Mouse (Mus musculus): ENCODE results near the gene Fam69b. TPM values are rescaled to one million over a fixed set of nuclear protein-coding genes. Genes with fewer than 3 reads are reported as not detected.

Fam69b gene
- polyA plus RNA-seq, 1 experiment from 2014 or later = 67.1 TPM

DNA sequence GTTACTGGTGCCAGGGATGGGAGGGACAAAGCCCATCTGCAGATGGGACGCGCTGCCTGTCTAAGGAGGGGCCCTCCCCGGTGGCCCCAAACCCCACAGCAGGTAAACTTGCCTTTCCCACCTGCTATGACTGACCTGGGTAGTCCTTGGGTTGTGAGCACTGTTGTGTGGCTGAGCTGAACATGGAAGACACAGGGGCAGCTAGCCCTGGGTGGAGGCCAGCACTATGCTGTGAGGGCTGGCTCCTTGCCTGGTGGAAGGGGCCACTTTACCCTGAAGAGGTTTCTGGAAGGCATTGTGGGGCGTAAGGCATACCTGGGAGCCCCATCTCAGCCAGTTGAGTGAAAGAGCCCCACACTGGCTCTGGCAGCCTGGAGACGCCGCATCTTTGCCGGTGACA, 37.3 kb upstream of the Fam69b start:
- Histone ChIP-seq H3K27me3 (peaks cover 5% of the 10 kb centered on the region; the same call in 1 of the 2 replicates), H3K9ac (no peak overlapping the region), H3K4me3 (replicated peaks) (no peak overlapping the region), H3K4me2 (no peak overlapping the region), H3K36me3 (replicated peaks) (no peaks in the 10 kb centered on the region), H3K27ac (no peak overlapping the region), H3K4me1 (peaks cover 10% of the 10 kb centered on the region; the same call in 1 of the 2 replicates), H3K9me3 (no peaks in the 10 kb centered on the region)
- WGBS = 95% methylated on average over 7 of the region's 7 CpGs
- ATAC-seq (ENCODE audit: low FRiP score) = no peak

DNA sequence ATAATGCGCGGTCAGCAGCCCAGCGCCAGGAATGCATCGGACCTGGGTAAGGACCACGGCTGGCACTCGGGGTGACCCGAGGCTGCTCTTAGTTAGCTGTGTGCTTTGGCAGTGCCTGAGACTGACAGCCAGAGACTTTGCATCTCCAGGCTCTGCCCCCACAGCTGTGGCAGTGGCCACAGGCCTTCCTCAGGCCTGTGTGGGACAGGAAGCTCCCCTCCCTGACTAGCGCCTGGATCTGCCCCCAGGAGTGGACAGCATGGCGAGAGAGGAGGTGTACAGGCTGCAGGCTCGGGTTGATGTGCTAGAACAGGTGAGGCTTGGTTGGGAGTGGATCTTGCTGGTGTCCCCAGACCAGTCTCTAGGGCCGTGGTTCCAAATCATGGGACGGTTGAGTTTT, 36.8 kb upstream of the Fam69b start:
- Histone ChIP-seq H3K9ac (no peak overlapping the region), H3K4me2 (no peak overlapping the region), H3K27ac (no peak overlapping the region), H3K36me3 (replicated peaks) (no peaks in the 10 kb centered on the region), H3K27me3 (peaks cover 5% of the 10 kb centered on the region; the same call in 1 of the 2 replicates), H3K4me3 (replicated peaks) (no peak overlapping the region), H3K9me3 (no peaks in the 10 kb centered on the region), H3K4me1 (peaks cover 6% of the 10 kb centered on the region; the same call in 1 of the 2 replicates)
- 94% methylated on average over 12 of the region's 12 CpGs for WGBS
- no peak for ATAC-seq (ENCODE audit: low FRiP score)

DNA sequence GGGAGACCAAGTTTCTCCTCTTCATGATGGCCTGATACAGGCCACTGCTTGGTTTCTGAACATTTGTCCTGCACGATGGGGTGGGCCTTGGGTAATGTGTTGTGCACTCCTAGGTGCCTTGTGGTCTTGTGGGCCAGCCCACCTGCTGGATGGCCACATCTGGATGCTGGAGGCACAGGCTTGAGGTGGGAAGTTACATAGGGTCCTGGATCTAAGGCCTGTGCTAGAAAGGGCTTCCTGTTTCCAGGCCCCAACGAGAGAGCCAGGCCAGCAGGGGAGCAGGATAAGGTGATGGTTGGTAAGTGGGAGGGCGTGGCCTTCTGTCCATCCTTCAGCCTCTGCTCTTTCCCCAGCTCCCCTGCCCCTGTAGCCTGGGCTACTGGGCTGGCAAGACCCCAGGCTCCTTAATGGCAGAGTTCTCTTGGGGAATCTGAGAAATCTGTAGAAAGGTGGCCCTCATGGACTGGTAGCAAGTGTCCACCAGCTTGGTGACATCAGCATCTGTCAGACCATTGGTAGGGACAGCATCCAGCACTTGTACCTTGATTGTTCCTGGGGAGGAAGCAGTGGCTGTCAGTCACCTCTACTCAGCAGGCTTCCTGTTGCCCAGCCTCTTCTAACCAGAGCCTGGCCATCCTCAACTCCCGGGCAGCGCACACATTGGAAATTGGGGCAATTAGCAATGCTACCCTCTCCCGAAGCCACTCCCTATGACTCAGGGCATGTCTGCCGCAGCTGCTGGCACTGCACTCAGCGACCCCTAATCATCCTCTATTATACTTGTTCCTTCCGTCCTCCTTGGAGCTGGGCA, 34.8 kb upstream of the Fam69b start:
- WGBS = 74% methylated on average over 9 of the region's 9 CpGs
- Histone ChIP-seq H3K9ac (no peak overlapping the region), H3K4me1 (no peaks in the 10 kb centered on the region; the same call in 1 of the 2 replicates), H3K9me3 (no peaks in the 10 kb centered on the region), H3K4me2 (no peak overlapping the region), H3K27ac (no peak overlapping the region), H3K27me3 (no peaks in the 10 kb centered on the region), H3K4me3 (replicated peaks) (no peak overlapping the region), H3K36me3 (replicated peaks) (no peaks in the 10 kb centered on the region)
- ATAC-seq (ENCODE audit: low FRiP score) = no peak

DNA sequence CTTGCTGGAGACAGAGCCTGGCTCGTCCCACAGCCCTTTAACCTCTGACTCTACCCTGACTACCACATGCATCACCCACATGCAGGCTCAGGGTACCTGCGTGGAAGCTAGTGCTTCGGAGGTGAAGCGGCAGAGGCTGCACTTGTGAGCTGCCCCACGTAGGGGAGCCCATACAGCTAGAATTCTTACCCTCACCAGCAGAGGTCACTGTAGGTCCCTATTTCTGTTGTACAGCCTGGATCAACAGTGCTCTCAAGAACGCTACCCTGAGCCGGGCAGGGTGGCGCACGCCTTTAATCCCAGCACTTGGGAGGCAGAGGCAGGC, 34.3 kb upstream of the Fam69b start:
- WGBS = 71% methylated on average over 9 of the region's 9 CpGs
- ATAC-seq (ENCODE audit: low FRiP score) = no peak
- Histone ChIP-seq H3K9ac (no peak overlapping the region), H3K4me3 (replicated peaks) (no peak overlapping the region), H3K4me1 (no peaks in the 10 kb centered on the region; the same call in 1 of the 2 replicates), H3K4me2 (no peak overlapping the region), H3K27me3 (no peaks in the 10 kb centered on the region), H3K9me3 (no peaks in the 10 kb centered on the region), H3K27ac (no peak overlapping the region), H3K36me3 (replicated peaks) (no peaks in the 10 kb centered on the region)

DNA sequence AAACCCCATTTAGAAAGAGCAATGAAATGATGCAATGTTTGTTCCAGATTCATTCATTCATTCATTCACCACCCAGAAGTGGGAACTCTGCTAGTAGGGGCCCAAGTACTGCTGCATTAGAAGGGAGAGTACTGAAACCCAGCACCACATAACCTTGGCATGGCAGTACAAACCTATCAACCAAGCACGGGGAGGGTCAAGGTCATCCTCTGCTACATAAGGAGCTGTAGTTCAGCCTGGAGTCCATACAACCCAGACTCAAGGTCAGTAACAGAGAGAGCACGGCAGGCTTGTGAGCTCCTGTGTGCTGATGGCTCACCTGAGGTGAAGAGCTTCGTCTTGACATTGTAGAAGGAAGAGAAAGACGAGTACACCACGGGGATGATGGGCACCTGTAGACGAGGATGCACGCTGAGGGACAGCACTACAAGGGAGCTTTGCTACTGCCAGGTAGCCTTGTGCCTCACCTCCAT, 33.8 kb upstream of the Fam69b start:
- Histone ChIP-seq H3K9me3 (no peaks in the 10 kb centered on the region), H3K27me3 (no peaks in the 10 kb centered on the region), H3K9ac (no peak overlapping the region), H3K4me2 (no peak overlapping the region), H3K4me3 (replicated peaks) (no peak overlapping the region), H3K27ac (no peak overlapping the region), H3K4me1 (no peaks in the 10 kb centered on the region; the same call in 1 of the 2 replicates), H3K36me3 (replicated peaks) (no peaks in the 10 kb centered on the region)
- WGBS = 92% methylated on average over 7 of the region's 7 CpGs
- ATAC-seq (ENCODE audit: low FRiP score) = no peak

DNA sequence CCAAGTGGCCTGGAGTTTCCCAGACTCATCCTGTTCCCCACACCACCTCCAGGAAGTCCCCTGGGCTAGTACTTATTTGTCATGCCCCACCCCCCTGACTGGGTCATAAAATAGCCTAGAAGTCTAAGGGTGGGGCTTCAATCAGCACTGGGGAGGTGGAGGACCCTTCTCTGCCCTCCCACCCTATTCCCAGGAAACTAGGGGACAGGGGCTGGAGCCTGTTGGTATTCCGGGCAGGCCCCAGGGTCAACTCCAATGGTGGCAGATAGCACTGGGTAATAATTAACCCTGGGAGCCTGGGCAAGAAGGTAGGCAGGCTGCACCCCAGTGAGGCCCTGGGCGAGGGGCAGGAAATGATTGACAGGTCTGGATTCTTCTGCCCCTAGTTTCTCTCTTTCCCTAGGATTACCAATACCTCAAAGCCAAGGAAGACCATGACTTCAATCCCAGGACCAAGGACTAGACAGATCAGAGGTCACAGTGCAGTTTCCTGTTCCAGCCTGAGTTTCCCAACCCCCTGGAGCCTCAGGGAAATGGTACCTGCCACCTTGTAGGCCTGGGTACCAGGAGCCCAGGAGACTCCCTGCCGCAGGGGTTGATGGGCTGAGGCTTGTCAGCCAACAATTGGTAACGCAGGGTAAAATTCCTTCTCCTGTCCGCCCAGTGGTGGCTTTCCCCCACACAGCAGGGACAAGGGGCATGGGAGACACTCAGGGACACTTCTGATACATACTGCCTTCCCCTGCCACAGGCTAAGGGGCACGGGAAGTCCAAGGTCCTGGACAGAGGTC, 33.1 kb upstream of the Fam69b start:
- no peaks in the 10 kb centered on the region; the same call in 1 of the 2 replicates for H3K4me1 ChIP-seq
- H3K4me3 ChIP-seq (replicated peaks) = no peak overlapping the region
- no peaks in the 10 kb centered on the region for H3K9me3 ChIP-seq
- H3K27ac ChIP-seq = no peak overlapping the region
- no peak overlapping the region for H3K4me2 ChIP-seq
- 83% methylated on average over 6 of the region's 6 CpGs for WGBS
- ATAC-seq (ENCODE audit: low FRiP score) = no peak
- H3K36me3 ChIP-seq (replicated peaks) = no peaks in the 10 kb centered on the region
- H3K27me3 ChIP-seq = no peaks in the 10 kb centered on the region
- H3K9ac ChIP-seq = no peak overlapping the region

DNA sequence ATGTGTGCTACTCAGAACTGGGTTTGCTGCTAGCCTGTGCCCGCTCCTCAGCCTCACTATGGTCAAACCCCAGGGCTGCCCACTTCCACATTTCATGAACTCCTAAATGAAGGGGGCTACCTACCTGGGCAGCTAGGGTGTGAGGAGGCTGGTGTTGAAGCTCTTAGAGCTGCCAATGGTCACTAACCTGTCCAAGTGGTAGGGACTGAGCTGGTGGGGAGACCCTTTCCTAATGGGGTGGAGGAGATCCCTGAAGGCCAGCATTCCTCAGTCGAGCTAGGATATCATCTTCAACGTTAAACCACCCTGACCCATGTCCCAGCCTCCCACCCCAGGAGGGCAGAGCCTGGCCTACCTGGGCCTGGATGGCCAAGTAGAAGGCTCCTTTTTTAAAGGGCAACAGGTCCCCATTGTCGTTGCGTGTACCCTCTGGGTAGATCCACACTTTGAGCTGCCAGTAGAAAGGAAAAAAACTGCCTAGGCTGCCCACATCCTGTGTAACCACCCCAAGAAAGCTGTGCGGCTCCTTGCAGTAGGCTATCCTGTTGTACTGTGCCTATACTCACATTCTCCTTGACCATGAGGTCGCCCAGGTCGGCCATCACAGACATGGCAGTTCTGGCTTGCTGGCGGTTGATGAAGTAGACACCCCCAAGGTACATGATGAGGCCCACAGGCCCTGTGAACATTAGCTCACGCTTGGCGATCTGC, 32.4 kb upstream of the Fam69b start:
- Histone ChIP-seq H3K4me2 (no peak overlapping the region), H3K27ac (no peak overlapping the region), H3K9me3 (no peaks in the 10 kb centered on the region), H3K27me3 (no peaks in the 10 kb centered on the region), H3K36me3 (replicated peaks) (no peaks in the 10 kb centered on the region), H3K4me3 (replicated peaks) (no peak overlapping the region), H3K4me1 (no peaks in the 10 kb centered on the region; the same call in 1 of the 2 replicates), H3K9ac (no peak overlapping the region)
- no peak for ATAC-seq (ENCODE audit: low FRiP score)
- WGBS = 88% methylated on average over 11 of the region's 11 CpGs

DNA sequence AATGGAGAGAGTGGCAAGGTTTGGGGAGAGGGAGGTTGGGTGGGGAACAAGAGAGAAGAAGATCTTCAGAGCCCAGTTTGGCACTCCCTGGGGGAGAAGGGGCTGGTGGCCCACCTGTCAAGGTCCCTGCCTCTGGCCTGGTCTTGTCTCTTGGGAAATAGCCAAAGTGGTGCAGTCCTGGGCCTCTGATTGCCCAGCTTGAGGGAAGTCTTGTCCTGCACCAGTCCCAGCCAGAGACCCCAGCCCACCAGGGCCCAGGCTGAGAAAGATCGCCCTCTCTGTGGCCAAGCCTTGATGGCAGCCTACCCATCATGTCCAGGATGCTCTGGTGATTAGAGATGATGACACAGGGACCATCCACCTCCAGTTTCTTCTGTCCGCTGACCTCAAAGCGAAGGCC, 31.4 kb upstream of the Fam69b start:
- no peak overlapping the region for H3K9ac ChIP-seq
- 95% methylated on average over 3 of the region's 3 CpGs for WGBS

DNA sequence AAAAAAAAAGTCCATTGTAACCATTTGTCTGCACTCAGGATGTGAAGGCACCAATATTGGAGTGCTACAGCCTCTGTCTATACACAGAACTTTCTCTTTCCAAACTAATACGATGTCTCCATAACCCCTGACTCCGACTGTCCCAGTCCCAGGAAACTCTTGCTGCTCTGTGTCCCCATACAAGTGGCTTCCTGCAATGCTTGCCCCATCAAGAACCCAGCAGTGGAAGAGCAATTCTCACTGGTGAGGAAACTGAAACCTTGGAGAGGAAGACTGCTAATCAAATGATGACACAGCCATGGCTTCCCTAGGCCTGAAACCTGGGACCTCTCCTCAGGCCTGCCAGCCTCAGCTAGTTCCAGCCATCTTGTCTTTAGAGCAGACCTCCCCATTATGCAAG, 30.4 kb upstream of the Fam69b start:
- H3K4me2 ChIP-seq = no peak overlapping the region
- no peak overlapping the region for H3K4me3 ChIP-seq (replicated peaks)
- H3K27me3 ChIP-seq = peaks cover 14% of the 10 kb centered on the region
- no peak overlapping the region for H3K9ac ChIP-seq
- H3K27ac ChIP-seq = no peak overlapping the region
- ATAC-seq (ENCODE audit: low FRiP score) = no peak
- no peaks in the 10 kb centered on the region for H3K9me3 ChIP-seq
- no peaks in the 10 kb centered on the region for H3K4me1 ChIP-seq
- 94% methylated on average over 2 of the region's 2 CpGs for WGBS
- no peaks in the 10 kb centered on the region for H3K36me3 ChIP-seq (replicated peaks)

More for the DNA sequence above, 31.4 kb upstream of the Fam69b start:
- Histone ChIP-seq H3K27me3 (0 out of 2 replicates have a peak, but pooled peaks cover 5% of the 10 kb centered on the region), H3K27ac (no peak overlapping the region), H3K4me2 (no peak overlapping the region), H3K9me3 (no peaks in the 10 kb centered on the region), H3K36me3 (replicated peaks) (no peaks in the 10 kb centered on the region), H3K4me1 (no peaks in the 10 kb centered on the region), H3K4me3 (replicated peaks) (no peak overlapping the region)
- no peak for ATAC-seq (ENCODE audit: low FRiP score)

DNA sequence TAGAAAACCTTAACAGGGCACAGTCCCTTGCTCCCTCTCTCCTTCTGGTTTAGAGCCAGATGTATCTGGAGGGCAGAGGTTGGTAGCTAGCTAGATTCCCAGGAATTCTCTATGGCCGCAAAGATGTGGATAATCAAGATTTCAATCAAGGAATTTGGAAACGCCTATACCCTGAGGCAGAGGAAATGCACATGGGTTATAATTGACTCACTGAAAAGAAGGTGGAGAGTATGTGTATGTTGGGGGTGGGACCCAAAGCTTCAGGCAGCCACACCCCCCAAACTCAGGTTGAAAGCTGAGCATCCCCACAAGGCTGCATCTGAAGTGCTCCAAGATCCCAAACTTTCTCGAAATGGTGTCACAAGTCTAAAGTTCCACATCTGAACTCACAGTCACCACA, 29.8 kb upstream of the Fam69b start:
- Histone ChIP-seq H3K27ac (no peak overlapping the region), H3K36me3 (replicated peaks) (no peaks in the 10 kb centered on the region), H3K4me2 (no peak overlapping the region), H3K9ac (no peak overlapping the region), H3K4me1 (peaks cover 4% of the 10 kb centered on the region; the same call in 1 of the 2 replicates), H3K4me3 (replicated peaks) (no peak overlapping the region), H3K9me3 (no peaks in the 10 kb centered on the region), H3K27me3 (peaks cover 20% of the 10 kb centered on the region)
- no peak for ATAC-seq (ENCODE audit: low FRiP score)
- whole genome bisulfite sequencing = 84% methylated on average over 3 of the region's 3 CpGs

DNA sequence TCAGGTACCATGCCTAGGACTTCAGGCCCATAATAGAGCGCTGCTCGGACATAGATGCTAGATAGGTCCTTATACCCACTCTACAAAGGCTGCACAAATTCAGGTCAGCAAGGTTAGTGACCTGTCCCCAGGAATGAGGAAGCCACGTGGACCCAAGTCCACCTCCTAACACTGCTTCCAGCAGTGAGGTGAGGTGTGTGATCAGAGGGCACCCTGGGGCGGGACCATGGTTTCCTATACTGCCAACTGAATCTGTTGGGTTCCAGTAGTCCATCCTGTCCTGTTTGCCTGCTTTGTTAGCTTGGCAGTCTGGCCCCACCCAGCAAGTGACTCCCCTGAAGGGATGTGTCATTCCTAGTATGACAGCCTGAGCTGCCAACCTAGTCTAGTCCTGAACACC, 28.3 kb upstream of the Fam69b start:
- Histone ChIP-seq H3K36me3 (replicated peaks) (no peaks in the 10 kb centered on the region), H3K4me2 (no peak overlapping the region), H3K9me3 (no peaks in the 10 kb centered on the region), H3K4me3 (replicated peaks) (no peak overlapping the region), H3K27me3 (peaks cover 35% of the 10 kb centered on the region), H3K4me1 (peaks cover 14% of the 10 kb centered on the region), H3K9ac (no peak overlapping the region), H3K27ac (no peak overlapping the region)
- ATAC-seq (ENCODE audit: low FRiP score) = no peak
- 84% methylated on average over 4 of the region's 4 CpGs for WGBS

DNA sequence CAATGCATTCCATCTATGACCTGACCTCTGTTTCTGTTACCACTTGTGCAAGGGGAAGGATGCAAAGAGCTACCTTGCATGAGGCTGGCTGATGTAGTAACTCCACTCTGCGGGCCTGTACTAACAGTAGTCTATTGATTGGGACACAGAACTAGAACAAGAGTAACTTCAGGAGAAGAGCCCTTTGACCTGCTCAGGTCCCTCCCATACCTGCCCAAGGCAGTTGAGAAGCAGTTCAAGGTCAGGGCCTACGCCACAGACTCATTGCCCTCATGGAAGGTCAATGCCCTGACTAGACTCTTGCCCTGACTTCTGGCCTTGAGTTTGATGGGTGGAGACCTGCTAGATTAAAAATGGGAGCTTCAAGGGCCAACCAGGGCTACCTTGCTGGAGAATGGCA, 27.6 kb upstream of the Fam69b start:
- no peak for ATAC-seq (ENCODE audit: low FRiP score)
- 88% methylated on average over 2 of the region's 2 CpGs for WGBS
- Histone ChIP-seq H3K4me3 (replicated peaks) (no peak overlapping the region), H3K27ac (no peak overlapping the region), H3K4me2 (no peak overlapping the region), H3K4me1 (peaks cover 14% of the 10 kb centered on the region), H3K27me3 (peaks cover 41% of the 10 kb centered on the region), H3K9me3 (no peaks in the 10 kb centered on the region), H3K36me3 (replicated peaks) (no peaks in the 10 kb centered on the region), H3K9ac (no peak overlapping the region)

All from forebrain, embryonic 12.5 days (tissue).